Mouse (Mus musculus) cerebellum, postnatal 10 days (tissue): ENCODE results near the gene Ifih1.

ENCODE experiments used
- DNase-seq, 2 experiments: peaks; one replicate each; pipeline ENCODE4 v3.0.0; 2021; ENCODE audit warnings: mixed read lengths in 2 of 2

Gene Ifih1

DNA sequence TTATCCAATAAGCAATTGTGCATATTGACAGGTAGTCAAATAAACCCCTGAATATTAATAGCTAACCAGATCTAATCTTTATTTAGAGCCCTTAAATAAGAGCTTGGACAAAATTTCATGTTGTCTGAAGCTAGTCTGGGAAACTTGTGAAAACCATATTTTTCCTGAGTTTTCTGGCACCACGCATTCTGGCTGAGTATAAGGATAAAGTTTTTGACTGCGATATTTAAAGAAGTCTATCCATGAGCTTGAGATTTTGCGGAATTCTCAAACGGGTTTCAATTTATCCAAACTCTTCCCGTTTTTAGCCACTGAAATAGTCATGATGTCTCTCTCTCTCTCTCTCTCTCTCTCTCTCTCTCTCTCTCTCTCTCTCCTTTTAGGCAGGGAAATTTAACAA is 98.0 kb downstream of the Ifih1 start:
- no peak for DNase-seq
